Mouse (Mus musculus) hindbrain, embryonic 14.5 days (tissue): ENCODE results near the gene Cd99l2. TPM values are rescaled to one million over a fixed set of nuclear protein-coding genes. Genes with fewer than 3 reads are reported as not detected.
A peak's percentile ranks its signal among the peaks of the same experiment; 100 is the strongest.

Source experiments
- ATAC-seq: fragments of 200-750 bp; cut with Nextera tagmentation; 2 replicates; pipeline ENCODE4 v1.8.0; 2017; ENCODE audit warnings: moderate number of reproducible peaks, mild to moderate bottlenecking, moderate TSS enrichment, moderate library complexity; ENCODE audit not compliant: low FRiP score
- DNase-seq: peaks from one replicate; pipeline ENCODE4 v3.0.0-alpha.2; 2015; ENCODE audit warnings: low spot score
- H3K27ac ChIP-seq: fragments of 300-500 bp; sonication (generic); 2 replicates; pipeline ENCODE4 v1.5.1; 2014; ENCODE audit warnings: mild to moderate bottlenecking, moderate library complexity
- H3K27me3 ChIP-seq: fragments of 300-500 bp; sonication (generic); 2 replicates; pipeline ENCODE4 v1.6.1; 2014; ENCODE audit warnings: mild to moderate bottlenecking, low read length, mixed read lengths; ENCODE audit not compliant: control insufficient read depth, insufficient read depth
- H3K36me3 ChIP-seq: fragments of 300-500 bp; sonication (generic); replicated peaks from 2 replicates; pipeline ENCODE4 v1.6.1; 2014; ENCODE audit not compliant: control insufficient read depth, insufficient read depth
- H3K4me1 ChIP-seq: fragments of 300-500 bp; sonication (generic); replicated peaks from 2 replicates; pipeline ENCODE4 v1.6.1; 2014; ENCODE audit warnings: antibody characterized with exemption, low read length, mixed read lengths; ENCODE audit not compliant: control insufficient read depth, insufficient read depth
- H3K4me2 ChIP-seq: fragments of 300-500 bp; sonication (generic); replicated peaks from 2 replicates; pipeline ENCODE4 v1.6.1; 2014; ENCODE audit warnings: mild to moderate bottlenecking, moderate library complexity
- H3K4me3 ChIP-seq: fragments of 300-500 bp; sonication (generic); replicated peaks from 2 replicates; pipeline ENCODE4 v1.5.1; 2014; ENCODE audit warnings: mild to moderate bottlenecking, low read length
- H3K9ac ChIP-seq: fragments of 300-500 bp; sonication (generic); 2 replicates; pipeline ENCODE4 v1.6.1; 2014
- H3K9me3 ChIP-seq: fragments of 300-500 bp; sonication (generic); 2 replicates; pipeline ENCODE4 v1.6.1; 2016; ENCODE audit warnings: low read length; ENCODE audit not compliant: control insufficient read depth
- WGBS: fragments of 180-500 bp; shearing (Covaris S2); extraction: QIAGEN DNeasy Blood & Tissue Kit; methylation state at CpG from one replicate; pipeline ENCODE4 v1.1.7; 2014; 5-methylcytosine and 5-hydroxymethylcytosine counted together
- polyA plus RNA-seq: library from polyadenylated mRNA; unstranded; fragments of >200 nt; fragmentation: Nextera tagmentation; extraction: Ambion mirVana; gene quantifications from 2 replicates; pipeline ENCODE4 v1.2.1, GENCODE M21; 2014

Gene Cd99l2
- 66.7 and 77.7 TPM in 2 replicates for polyA plus RNA-seq

DNA sequence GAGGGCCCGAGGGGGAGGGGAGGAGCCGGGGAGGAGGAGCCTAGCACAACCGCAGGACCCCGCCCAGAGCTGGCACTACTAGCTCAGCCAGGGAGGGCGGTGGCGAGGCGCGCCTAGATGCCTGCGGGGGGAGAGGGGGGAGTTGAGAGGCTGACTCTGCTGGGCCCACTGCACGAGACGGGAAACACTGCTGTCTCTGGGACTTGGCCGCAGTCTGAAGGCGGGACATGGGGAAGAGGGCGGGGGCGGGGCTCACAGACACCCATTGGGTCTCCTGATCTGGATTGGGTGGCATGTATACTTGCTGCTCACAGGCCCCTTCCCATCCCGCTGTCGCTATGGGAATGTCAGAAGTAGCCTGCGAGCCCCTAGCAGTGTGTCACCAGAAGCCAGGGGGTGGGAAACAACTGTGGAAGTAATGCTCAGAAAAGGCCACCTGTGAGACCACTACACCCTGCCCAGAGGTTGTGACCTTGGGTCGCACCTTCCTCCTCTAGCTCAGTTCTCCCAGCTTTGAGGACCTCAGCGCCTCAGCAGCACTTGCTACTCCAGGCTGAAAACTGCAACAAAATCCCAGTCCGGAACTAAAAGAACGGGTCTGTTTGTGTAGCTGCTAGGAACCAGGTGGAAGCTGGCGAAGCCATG is at the start of gene Cd99l2:
Gene Cd99l2 (minus strand): TSS at position 216 of the 645 bp plus-strand sequence.
- WGBS = 13% methylated on average over 11 of the region's 23 CpGs
- peak; percentile 69 for DNase-seq
- Histone ChIP-seq H3K9me3 (no peaks in the 10 kb centered on the region), H3K4me3 (peak within 1 kb of the TSS; percentile 43), H3K27me3 (no peaks in the 10 kb centered on the region), H3K9ac (peak within 1 kb of the TSS; percentile 61), H3K4me2 (peak within 1 kb of the TSS; percentile 63), H3K4me1 (peaks cover 14% of the 10 kb centered on the region; the same call in 1 of the 2 replicates), H3K27ac (peak within 1 kb of the TSS; percentile 86), H3K36me3 (no peaks in the 10 kb centered on the region)
- ATAC-seq = peak; percentile 97

DNA sequence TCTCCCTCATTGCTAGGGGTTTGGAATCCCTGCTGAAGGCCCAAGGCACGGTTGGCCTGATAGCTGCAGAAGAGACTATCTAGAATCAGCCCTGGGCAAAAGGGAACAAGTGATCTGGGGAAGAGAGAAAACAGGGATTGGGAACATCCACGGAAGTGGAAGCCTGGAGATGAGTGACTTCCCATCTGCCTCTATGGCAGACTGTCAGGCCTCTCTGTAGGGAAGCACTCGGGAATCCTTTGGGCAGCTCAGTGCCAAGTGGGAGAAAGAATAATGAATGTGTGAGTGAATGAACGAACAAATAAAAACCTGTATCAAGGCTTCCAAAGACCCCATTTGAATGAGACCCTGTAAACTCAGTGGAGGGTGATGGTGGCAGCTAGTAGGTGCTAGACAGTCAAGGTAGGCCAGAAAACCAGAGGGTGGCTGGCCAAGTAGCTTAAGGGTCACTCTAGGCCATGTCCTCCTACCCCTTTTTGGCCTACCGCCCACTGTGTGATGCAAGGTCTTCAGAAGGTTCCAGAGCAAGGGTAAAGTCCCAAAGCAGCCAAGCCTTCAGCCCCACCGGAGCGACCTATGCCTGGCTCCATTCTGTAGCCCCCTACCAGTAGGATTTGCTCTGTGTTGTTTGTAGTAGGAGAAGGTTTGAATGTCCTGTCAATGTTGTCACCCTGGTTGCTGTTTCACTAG is 48.3 kb upstream of the Cd99l2 start:
- Histone ChIP-seq H3K4me2 (no peak overlapping the region), H3K9ac (no peak overlapping the region), H3K4me3 (no peak overlapping the region), H3K4me1 (no peaks in the 10 kb centered on the region), H3K9me3 (no peaks in the 10 kb centered on the region), H3K27ac (no peak overlapping the region), H3K36me3 (no peaks in the 10 kb centered on the region), H3K27me3 (0 out of 2 replicates have a peak, but pooled peaks cover 4% of the 10 kb centered on the region)
- no peak for ATAC-seq
- 76% methylated on average over 7 of the region's 7 CpGs for WGBS
- no peak for DNase-seq

DNA sequence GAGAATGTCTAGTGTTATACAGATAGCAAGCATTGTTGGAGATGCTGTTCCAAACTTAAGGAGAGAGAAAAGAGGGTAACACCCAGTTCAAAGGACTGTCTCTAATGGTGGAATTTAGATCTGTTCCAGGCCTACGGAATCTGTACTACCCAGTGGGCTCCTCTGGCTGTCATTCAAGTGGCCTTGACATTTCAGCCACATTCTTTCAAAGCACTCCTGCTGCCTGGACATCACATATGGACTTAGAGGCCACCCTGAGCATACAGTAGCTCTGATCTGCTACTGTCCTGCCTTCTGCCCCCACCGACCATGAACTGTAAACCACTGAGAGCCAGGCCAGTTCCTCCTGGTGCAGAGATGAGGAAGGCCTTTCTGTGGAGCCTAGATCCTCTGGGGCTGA is 45.1 kb upstream of the Cd99l2 start:
- H3K27me3 ChIP-seq = no peaks in the 10 kb centered on the region
- ATAC-seq (no peak), DNase-seq (no peak)
- no peak overlapping the region for H3K4me2 ChIP-seq
- WGBS = 69% methylated on average over 2 of the region's 2 CpGs
- no peak overlapping the region for H3K27ac ChIP-seq
- H3K9me3 ChIP-seq = no peaks in the 10 kb centered on the region
- no peaks in the 10 kb centered on the region for H3K36me3 ChIP-seq
- H3K4me1 ChIP-seq = no peaks in the 10 kb centered on the region
- no peak overlapping the region for H3K9ac ChIP-seq
- H3K4me3 ChIP-seq = no peak overlapping the region

DNA sequence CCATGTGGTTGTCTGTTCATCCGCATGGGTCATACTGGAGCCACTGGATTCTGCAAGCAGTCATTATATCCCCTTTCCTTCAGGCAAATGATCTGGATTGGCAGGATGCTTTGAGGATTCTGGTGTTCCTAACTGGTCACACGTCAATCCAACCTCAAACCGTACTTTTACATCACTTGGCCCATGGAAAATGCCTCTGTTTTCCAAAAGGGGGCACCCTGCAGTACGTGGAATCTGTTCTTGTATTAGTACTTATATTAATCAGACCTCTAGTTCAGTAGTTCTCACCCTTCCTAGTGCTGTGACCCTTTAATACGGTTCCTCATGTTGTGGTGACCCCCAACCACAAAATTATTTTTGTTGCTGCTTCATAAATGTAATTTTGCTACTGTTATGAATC is 41.5 kb upstream of the Cd99l2 start:
- Histone ChIP-seq H3K4me1 (no peaks in the 10 kb centered on the region), H3K27me3 (no peaks in the 10 kb centered on the region), H3K4me2 (no peak overlapping the region), H3K9me3 (no peaks in the 10 kb centered on the region), H3K27ac (no peak overlapping the region), H3K36me3 (no peaks in the 10 kb centered on the region), H3K9ac (no peak overlapping the region), H3K4me3 (no peak overlapping the region)
- WGBS = 82% methylated on average over 5 of the region's 5 CpGs
- ATAC-seq = no peak
- DNase-seq = no peak

DNA sequence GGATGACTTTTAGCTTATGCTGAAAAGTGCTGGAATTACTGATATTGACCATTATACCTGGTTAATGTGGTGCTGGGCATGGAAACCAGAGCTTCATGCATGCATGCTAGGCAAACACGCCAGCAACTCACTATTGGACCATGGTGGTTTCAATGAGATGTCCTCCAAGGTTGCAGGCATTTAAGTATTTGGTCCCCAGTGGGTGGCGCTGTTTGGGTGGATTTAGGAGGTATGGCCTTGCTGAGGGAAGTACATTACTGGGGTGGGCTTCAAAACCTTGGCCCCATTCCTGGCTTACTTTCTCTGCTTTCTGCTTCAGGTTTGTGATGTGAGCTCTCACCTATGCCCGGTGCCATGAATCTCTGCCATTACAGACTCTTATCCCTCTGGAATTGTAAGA is 40.0 kb upstream of the Cd99l2 start:
- Histone ChIP-seq H3K27me3 (no peaks in the 10 kb centered on the region), H3K4me1 (no peaks in the 10 kb centered on the region), H3K27ac (no peak overlapping the region), H3K9me3 (no peaks in the 10 kb centered on the region), H3K9ac (no peak overlapping the region), H3K4me3 (no peak overlapping the region), H3K4me2 (no peak overlapping the region), H3K36me3 (no peaks in the 10 kb centered on the region)
- ATAC-seq = no peak
- 67% methylated on average over 3 of the region's 3 CpGs for WGBS
- DNase-seq = no peak

DNA sequence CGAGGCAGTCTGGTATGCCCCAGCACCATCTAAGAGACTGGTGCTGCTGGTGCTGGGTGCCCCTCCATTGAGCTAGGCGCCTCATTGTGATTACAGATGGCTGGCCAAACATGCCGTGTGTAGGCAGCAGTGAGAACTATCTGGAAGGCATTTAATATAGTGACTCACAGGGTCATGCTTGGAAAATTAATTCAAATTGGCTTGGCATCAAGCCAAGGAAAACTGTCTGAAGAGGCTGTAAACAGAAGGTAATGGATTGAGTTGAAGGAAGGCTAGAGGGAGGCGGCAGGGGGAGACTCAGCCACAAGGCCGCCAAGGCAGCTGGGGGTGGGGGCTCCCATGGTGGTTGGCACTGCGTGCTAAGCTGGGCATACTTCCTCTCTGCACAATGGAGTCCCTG is 36.0 kb upstream of the Cd99l2 start:
- 34% methylated on average over 6 of the region's 6 CpGs for WGBS
- Histone ChIP-seq H3K4me2 (no peak overlapping the region), H3K27ac (peak overlapping the region; percentile 73), H3K9me3 (no peaks in the 10 kb centered on the region), H3K9ac (no peak overlapping the region), H3K4me1 (no peaks in the 10 kb centered on the region), H3K27me3 (no peaks in the 10 kb centered on the region), H3K36me3 (no peaks in the 10 kb centered on the region), H3K4me3 (no peak overlapping the region)
- ATAC-seq = peak; percentile 93
- peak; percentile 59 for DNase-seq

DNA sequence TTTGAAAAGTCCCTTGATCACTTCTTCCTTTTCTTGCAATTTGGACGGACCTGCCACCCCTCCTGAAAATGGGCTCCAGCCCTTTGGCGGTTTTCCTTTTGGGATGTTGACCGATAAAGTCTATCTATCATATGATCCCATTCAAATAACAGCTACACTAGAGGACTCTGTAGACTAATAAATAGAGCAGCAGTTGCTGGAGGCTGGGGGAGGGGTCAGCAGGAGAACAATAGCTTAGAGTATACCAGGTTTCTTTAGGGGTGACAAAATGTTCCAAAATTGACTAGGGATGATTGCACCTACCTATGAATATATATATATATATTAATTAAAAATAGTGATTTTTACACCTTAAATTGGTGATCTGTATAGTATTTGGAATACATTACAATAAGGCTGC is 35.5 kb upstream of the Cd99l2 start:
- Histone ChIP-seq H3K9ac (no peak overlapping the region), H3K4me2 (no peak overlapping the region), H3K27me3 (no peaks in the 10 kb centered on the region), H3K4me3 (no peak overlapping the region), H3K4me1 (no peaks in the 10 kb centered on the region), H3K36me3 (no peaks in the 10 kb centered on the region), H3K27ac (peak overlapping the region; percentile 73), H3K9me3 (no peaks in the 10 kb centered on the region)
- DNase-seq (no peak), ATAC-seq (no peak)
- WGBS = 42% methylated on average over 3 of the region's 3 CpGs

DNA sequence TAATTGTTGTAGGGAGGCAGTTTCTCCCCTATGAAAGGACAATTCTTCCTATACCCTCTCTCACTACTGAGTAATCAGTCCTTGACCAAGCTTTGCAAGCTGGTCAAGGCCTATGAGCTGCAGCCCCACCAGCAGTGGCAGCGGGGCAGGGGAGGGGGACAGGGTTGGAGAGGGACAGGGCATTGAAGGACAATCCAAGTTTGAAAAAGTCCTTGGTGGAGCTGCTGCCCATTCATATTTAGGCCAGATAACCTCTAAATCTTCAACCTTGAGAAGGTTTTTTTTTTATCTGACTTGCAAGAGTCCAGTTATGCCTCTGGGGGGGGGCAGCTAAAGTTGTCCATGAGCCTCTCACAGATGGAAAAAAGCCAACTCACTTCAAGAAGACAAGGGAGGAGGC is 34.8 kb upstream of the Cd99l2 start:
- H3K4me1 ChIP-seq = no peaks in the 10 kb centered on the region
- DNase-seq = no peak

DNA sequence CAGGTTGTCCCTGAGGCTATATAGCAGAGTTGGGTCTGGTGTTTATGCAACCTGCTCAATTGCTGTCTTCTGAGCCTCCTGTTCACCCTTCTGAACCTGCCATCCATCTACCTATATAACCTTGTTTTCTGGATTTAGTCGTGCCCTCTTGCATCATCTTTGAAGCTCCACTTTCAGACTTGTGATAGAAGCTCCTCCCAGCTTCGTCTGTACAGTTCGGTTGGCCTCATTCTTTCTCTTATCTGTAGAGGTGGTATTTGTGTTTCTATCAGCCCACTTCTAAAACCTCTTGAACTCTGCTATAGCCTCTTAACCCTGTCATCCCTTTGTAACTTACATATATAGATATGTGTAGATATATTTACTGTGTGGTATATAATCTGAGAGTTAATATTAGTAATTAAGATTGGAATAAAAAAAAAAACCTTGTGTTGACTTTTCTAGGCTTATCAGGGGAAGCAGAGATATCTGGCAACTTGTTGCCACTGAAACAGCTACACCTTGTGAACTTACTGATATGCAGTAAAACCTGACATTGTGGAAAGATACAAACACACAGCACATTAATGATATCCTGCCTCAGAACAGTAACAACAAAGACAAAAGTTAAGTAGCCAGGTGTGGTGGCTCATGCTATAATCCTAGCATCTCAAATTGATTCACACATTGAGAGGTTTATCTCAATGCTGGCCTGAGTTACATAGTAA is 33.1 kb upstream of the Cd99l2 start:
- ATAC-seq (no peak), DNase-seq (no peak)
- H3K4me1 ChIP-seq = no peaks in the 10 kb centered on the region
- no peaks in the 10 kb centered on the region for H3K9me3 ChIP-seq
- WGBS = 75% methylated on average over 3 of the region's 3 CpGs
- no peak overlapping the region for H3K9ac ChIP-seq
- H3K4me3 ChIP-seq = no peak overlapping the region
- H3K27me3 ChIP-seq = no peaks in the 10 kb centered on the region
- H3K36me3 ChIP-seq = no peaks in the 10 kb centered on the region
- no peak overlapping the region for H3K27ac ChIP-seq
- H3K4me2 ChIP-seq = no peak overlapping the region

More for the DNA sequence above, 34.8 kb upstream of the Cd99l2 start:
- 80% methylated on average over 1 of the region's 1 CpGs for WGBS
- H3K27ac ChIP-seq = no peak overlapping the region
- no peaks in the 10 kb centered on the region for H3K9me3 ChIP-seq
- ATAC-seq = no peak
- no peak overlapping the region for H3K4me3 ChIP-seq
- no peak overlapping the region for H3K9ac ChIP-seq
- H3K27me3 ChIP-seq = no peaks in the 10 kb centered on the region
- no peaks in the 10 kb centered on the region for H3K36me3 ChIP-seq
- H3K4me2 ChIP-seq = no peak overlapping the region
